Mouse (Mus musculus) hindbrain, postnatal 0 days (tissue): ENCODE measurements around the gene Mpnd. TPM values are rescaled to one million over a fixed set of nuclear protein-coding genes. Genes with fewer than 3 reads are reported as not detected.

ENCODE experiments used
- ATAC-seq: fragments of 200-750 bp; cut with Nextera tagmentation; 2 replicates; pipeline ENCODE4 v1.8.0; 2017; ENCODE audit warnings: mild to moderate bottlenecking, moderate TSS enrichment, moderate library complexity
- DNase-seq: peaks from one replicate; pipeline ENCODE4 v3.0.0-alpha.2; 2015; ENCODE audit warnings: low spot score
- H3K27ac ChIP-seq: fragments of 300-500 bp; sonication (generic); 2 replicates; pipeline ENCODE4 v1.5.1; 2014; ENCODE audit warnings: mild to moderate bottlenecking
- H3K27me3 ChIP-seq: fragments of 300-500 bp; sonication (generic); 2 replicates; pipeline ENCODE4 v1.6.1; 2014; ENCODE audit warnings: low read length, mixed read lengths; ENCODE audit not compliant: insufficient read depth
- H3K36me3 ChIP-seq: fragments of 300-500 bp; sonication (generic); 2 replicates; pipeline ENCODE4 v1.6.1; 2014; ENCODE audit warnings: low read length, mixed read lengths; ENCODE audit not compliant: insufficient read depth
- H3K4me1 ChIP-seq: fragments of 300-500 bp; sonication (generic); 2 replicates; pipeline ENCODE4 v1.6.1; 2014; ENCODE audit warnings: antibody characterized with exemption, low read length, mixed read lengths; ENCODE audit not compliant: insufficient read depth
- H3K4me2 ChIP-seq: fragments of 300-500 bp; sonication (generic); 2 replicates; pipeline ENCODE4 v1.6.1; 2014; ENCODE audit warnings: low read depth, mild to moderate bottlenecking, low read length, moderate library complexity, mixed read lengths
- H3K4me3 ChIP-seq: fragments of 300-500 bp; sonication (generic); 2 replicates; pipeline ENCODE4 v1.5.1; 2014; ENCODE audit warnings: low read length
- H3K9ac ChIP-seq: fragments of 300-500 bp; sonication (generic); replicated peaks from 2 replicates; pipeline ENCODE4 v1.6.1; 2014; ENCODE audit warnings: mild to moderate bottlenecking, low read length, moderate library complexity, mixed read lengths
- H3K9me3 ChIP-seq: fragments of 300-500 bp; sonication (generic); 2 replicates; pipeline ENCODE4 v1.6.1; 2016; ENCODE audit warnings: low read length, mixed read lengths
- CTCF ChIP-seq: IDR thresholded peaks from 2 replicates; pipeline ENCODE4 v1.5.1; 2016; ENCODE audit warnings: antibody characterized with exemption, control low read depth, low read depth
- WGBS: fragments of 180-500 bp; shearing (Covaris S2); extraction: QIAGEN DNeasy Blood & Tissue Kit; methylation state at CpG from one replicate; pipeline ENCODE4 v1.1.7; 2014; 5-methylcytosine and 5-hydroxymethylcytosine counted together
- polyA plus RNA-seq: library from polyadenylated mRNA; unstranded; fragments of >200 nt; fragmentation: Nextera tagmentation; extraction: Ambion mirVana; gene quantifications from 2 replicates; pipeline ENCODE4 v1.2.1, GENCODE M21; 2015
- total RNA-seq: library from RNA; depleted of rRNA; stranded (reverse); fragments of >200 nt; gene quantifications from 2 replicates; pipeline ENCODE4 v1.2.3, GENCODE M21; 2014

The Mpnd gene
- total and polyA plus RNA-seq, 2 experiments from 2014 or later, result 107 to 186 TPM

- Histone ChIP-seq H3K9me3 (no peaks in the 10 kb centered on the region), H3K27me3 (no peaks in the 10 kb centered on the region), H3K4me3 (peak within 1 kb of the TSS; percentile 47), H3K4me1 (peaks cover 9% of the 10 kb centered on the region; the same call in 1 of the 2 replicates), H3K36me3 (no peaks in the 10 kb centered on the region), H3K4me2 (peak within 1 kb of the TSS; percentile 63), H3K27ac (peak within 1 kb of the TSS; percentile 93), H3K9ac (peak within 1 kb of the TSS; percentile 49)
- WGBS, result under 1% methylated on average over 44 of the region's 46 CpGs
- peak; percentile 97 for DNase-seq
- peak; percentile 93 for ATAC-seq
- peak; percentile 28; the same call in 1 of the 2 replicates for TF ChIP-seq CTCF
Measured at GRCm38 (mm10) chr17:55958918-55959728, 46.4 kb upstream of the Mpnd start, which contains the start of gene Yju2. Gene Yju2 (plus strand): TSS chr17:55959099.

GRCm38 (mm10) chr17:55959946-55960740, 45.4 kb upstream of the Mpnd start:
- Histone ChIP-seq H3K27ac (peak overlapping the region; percentile 93; the same call in 1 of the 2 replicates), H3K9ac (peak overlapping the region; percentile 40; the same call in 1 of the 2 replicates), H3K9me3 (no peaks in the 10 kb centered on the region), H3K4me3 (peak overlapping the region; percentile 47), H3K36me3 (peaks cover 9% of the 10 kb centered on the region; the same call in 1 of the 2 replicates), H3K4me1 (peaks cover 9% of the 10 kb centered on the region; the same call in 1 of the 2 replicates), H3K27me3 (no peaks in the 10 kb centered on the region), H3K4me2 (peak overlapping the region; percentile 63)
- no peak for TF ChIP-seq CTCF
- WGBS, result 71% methylated on average over 10 of the region's 10 CpGs
- ATAC-seq, result no peak
- no peak for DNase-seq

GRCm38 (mm10) chr17:55960791-55961190, 44.7 kb upstream of the Mpnd start:
- peaks cover 9% of the 10 kb centered on the region; the same call in 1 of the 2 replicates for H3K4me1 ChIP-seq
- ATAC-seq (no peak), DNase-seq (no peak)
- no peak overlapping the region for H3K27ac ChIP-seq
- H3K9me3 ChIP-seq, result no peaks in the 10 kb centered on the region
- peaks cover 9% of the 10 kb centered on the region; the same call in 1 of the 2 replicates for H3K36me3 ChIP-seq
- H3K27me3 ChIP-seq, result no peaks in the 10 kb centered on the region
- H3K4me3 ChIP-seq, result no peak overlapping the region
- no peak overlapping the region for H3K4me2 ChIP-seq
- no peak for TF ChIP-seq CTCF
- H3K9ac ChIP-seq, result no peak overlapping the region

- H3K4me1 ChIP-seq, result peaks cover 2% of the 10 kb centered on the region; the same call in 1 of the 2 replicates
- H3K9ac ChIP-seq, result no peak overlapping the region
- H3K4me3 ChIP-seq, result no peak overlapping the region
- no peak overlapping the region for H3K27ac ChIP-seq
- no peaks in the 10 kb centered on the region for H3K27me3 ChIP-seq
- no peak for ATAC-seq
- DNase-seq, result no peak
- H3K4me2 ChIP-seq, result no peak overlapping the region
- TF ChIP-seq CTCF, result no peak
- H3K36me3 ChIP-seq, result peaks cover 16% of the 10 kb centered on the region
- H3K9me3 ChIP-seq, result no peaks in the 10 kb centered on the region
- WGBS, result 95% methylated on average over 7 of the region's 7 CpGs
Measured at GRCm38 (mm10) chr17:55961631-55962030, 43.9 kb upstream of the Mpnd start.

- H3K9ac ChIP-seq, result no peak overlapping the region
- ATAC-seq (no peak), DNase-seq (no peak)
- no peaks in the 10 kb centered on the region for H3K4me1 ChIP-seq
- H3K27ac ChIP-seq, result no peak overlapping the region
- WGBS, result 73% methylated on average over 14 of the region's 14 CpGs
- TF ChIP-seq CTCF, result no peak
- no peaks in the 10 kb centered on the region for H3K27me3 ChIP-seq
- no peak overlapping the region for H3K4me3 ChIP-seq
- peaks cover 19% of the 10 kb centered on the region for H3K36me3 ChIP-seq
- H3K9me3 ChIP-seq, result no peaks in the 10 kb centered on the region
- H3K4me2 ChIP-seq, result no peak overlapping the region
Measured at GRCm38 (mm10) chr17:55963171-55963570, 42.3 kb upstream of the Mpnd start.

- ATAC-seq (no peak), DNase-seq (no peak)
- no peak overlapping the region for H3K4me2 ChIP-seq
- no peaks in the 10 kb centered on the region for H3K9me3 ChIP-seq
- H3K4me1 ChIP-seq, result peaks cover 6% of the 10 kb centered on the region; the same call in 1 of the 2 replicates
- no peaks in the 10 kb centered on the region for H3K27me3 ChIP-seq
- peaks cover 19% of the 10 kb centered on the region for H3K36me3 ChIP-seq
- 87% methylated on average over 10 of the region's 10 CpGs for WGBS
- no peak overlapping the region for H3K27ac ChIP-seq
- H3K4me3 ChIP-seq, result no peak overlapping the region
- no peak for TF ChIP-seq CTCF
- H3K9ac ChIP-seq, result no peak overlapping the region
Measured at GRCm38 (mm10) chr17:55964496-55964895, 41.0 kb upstream of the Mpnd start.
